Mouse (Mus musculus): ENCODE data around the gene Nt5c. TPM values are rescaled to one million over a fixed set of nuclear protein-coding genes. Genes with fewer than 3 reads are reported as not detected.

Nt5c gene
- polyA plus RNA-seq, 1 experiment from 2014 or later: 60.9 TPM

GRCm38 (mm10) chr11:115467217-115467618 is 24.4 kb downstream of the Nt5c start:
- Histone ChIP-seq H3K36me3 (ENCODE audit: control insufficient read depth, insufficient read depth, low read length) (no peaks in the 10 kb centered on the region; the same call in 1 of the 2 replicates), H3K27me3 (ENCODE audit: control insufficient read depth, insufficient read depth, low read length) (no peaks in the 10 kb centered on the region), H3K27ac (replicated peaks; ENCODE audit: low read depth, low read length) (no peak overlapping the region), H3K4me1 (ENCODE audit: control insufficient read depth, insufficient read depth, low read length) (0 out of 2 replicates have a peak, but pooled peaks cover 4% of the 10 kb centered on the region), H3K9me3 (ENCODE audit: control insufficient read depth, low read length) (no peaks in the 10 kb centered on the region), H3K4me3 (ENCODE audit: low read depth, low read length) (no peak overlapping the region), H3K9ac (ENCODE audit: low read length) (no peak overlapping the region), H3K4me2 (ENCODE audit: low read depth, severe bottlenecking) (no peak overlapping the region)
- DNase-seq (ENCODE audit: low spot score) (peak; percentile 42), ATAC-seq (ENCODE audit: insufficient number of reproducible peaks, low FRiP score, low TSS enrichment, low read depth) (peak; percentile 57; the same call in 1 of the 2 replicates)
- 2% methylated on average over 4 of the region's 4 CpGs for WGBS

- WGBS: 88% methylated on average over 8 of the region's 8 CpGs
- Histone ChIP-seq H3K4me3 (ENCODE audit: low read depth, low read length) (no peak overlapping the region), H3K9ac (ENCODE audit: low read length) (no peak overlapping the region), H3K4me2 (ENCODE audit: low read depth, severe bottlenecking) (no peak overlapping the region), H3K27me3 (ENCODE audit: control insufficient read depth, insufficient read depth, low read length) (no peaks in the 10 kb centered on the region), H3K4me1 (ENCODE audit: control insufficient read depth, insufficient read depth, low read length) (0 out of 2 replicates have a peak, but pooled peaks cover 4% of the 10 kb centered on the region), H3K27ac (replicated peaks; ENCODE audit: low read depth, low read length) (no peak overlapping the region), H3K36me3 (ENCODE audit: control insufficient read depth, insufficient read depth, low read length) (no peaks in the 10 kb centered on the region; the same call in 1 of the 2 replicates), H3K9me3 (ENCODE audit: control insufficient read depth, low read length) (no peaks in the 10 kb centered on the region)
- ATAC-seq (ENCODE audit: insufficient number of reproducible peaks, low FRiP score, low TSS enrichment, low read depth) (no peak), DNase-seq (ENCODE audit: low spot score) (no peak)
Observed at GRCm38 (mm10) chr11:115464851-115465250, 26.8 kb downstream of the Nt5c start.

- H3K27ac ChIP-seq (replicated peaks; ENCODE audit: low read depth, low read length): no peak overlapping the region
- no peak overlapping the region for H3K4me2 ChIP-seq (ENCODE audit: low read depth, severe bottlenecking)
- 62% methylated on average over 11 of the region's 11 CpGs for WGBS
- no peaks in the 10 kb centered on the region for H3K9me3 ChIP-seq (ENCODE audit: control insufficient read depth, low read length)
- no peak overlapping the region for H3K4me3 ChIP-seq (ENCODE audit: low read depth, low read length)
- ATAC-seq (ENCODE audit: insufficient number of reproducible peaks, low FRiP score, low TSS enrichment, low read depth) (no peak), DNase-seq (ENCODE audit: low spot score) (no peak)
- 0 out of 2 replicates have a peak, but pooled peaks cover 4% of the 10 kb centered on the region for H3K4me1 ChIP-seq (ENCODE audit: control insufficient read depth, insufficient read depth, low read length)
- H3K36me3 ChIP-seq (ENCODE audit: control insufficient read depth, insufficient read depth, low read length): no peaks in the 10 kb centered on the region; the same call in 1 of the 2 replicates
- no peak overlapping the region for H3K9ac ChIP-seq (ENCODE audit: low read length)
- H3K27me3 ChIP-seq (ENCODE audit: control insufficient read depth, insufficient read depth, low read length): no peaks in the 10 kb centered on the region
Observed at GRCm38 (mm10) chr11:115463397-115463796, 28.3 kb downstream of the Nt5c start.

- H3K4me1 ChIP-seq (ENCODE audit: control insufficient read depth, insufficient read depth, low read length): 0 out of 2 replicates have a peak, but pooled peaks cover 2% of the 10 kb centered on the region
- H3K9me3 ChIP-seq (ENCODE audit: control insufficient read depth, low read length): no peaks in the 10 kb centered on the region
- no peaks in the 10 kb centered on the region; the same call in 1 of the 2 replicates for H3K36me3 ChIP-seq (ENCODE audit: control insufficient read depth, insufficient read depth, low read length)
- DNase-seq (ENCODE audit: low spot score): no peak
- H3K9ac ChIP-seq (ENCODE audit: low read length): no peak within 1 kb of the TSS
- no peak for ATAC-seq (ENCODE audit: insufficient number of reproducible peaks, low FRiP score, low TSS enrichment, low read depth)
- H3K4me2 ChIP-seq (ENCODE audit: low read depth, severe bottlenecking): no peak within 1 kb of the TSS
- WGBS: 71% methylated on average over 16 of the region's 16 CpGs
- H3K27me3 ChIP-seq (ENCODE audit: control insufficient read depth, insufficient read depth, low read length): no peaks in the 10 kb centered on the region
- no peak within 1 kb of the TSS for H3K4me3 ChIP-seq (ENCODE audit: low read depth, low read length)
- H3K27ac ChIP-seq (replicated peaks; ENCODE audit: low read depth, low read length): no peak within 1 kb of the TSS
Observed at GRCm38 (mm10) chr11:115462243-115462891, 29.3 kb downstream of the Nt5c start, which contains the start of gene Slc16a5. Gene Slc16a5 (plus strand): TSS chr11:115462474.

GRCm38 (mm10) chr11:115461846-115462242 is 29.8 kb downstream of the Nt5c start:
- Histone ChIP-seq H3K27me3 (ENCODE audit: control insufficient read depth, insufficient read depth, low read length) (no peaks in the 10 kb centered on the region), H3K4me2 (ENCODE audit: low read depth, severe bottlenecking) (no peak overlapping the region), H3K4me1 (ENCODE audit: control insufficient read depth, insufficient read depth, low read length) (0 out of 2 replicates have a peak, but pooled peaks cover 2% of the 10 kb centered on the region), H3K4me3 (ENCODE audit: low read depth, low read length) (no peak overlapping the region), H3K9ac (ENCODE audit: low read length) (no peak overlapping the region), H3K27ac (replicated peaks; ENCODE audit: low read depth, low read length) (no peak overlapping the region), H3K9me3 (ENCODE audit: control insufficient read depth, low read length) (no peaks in the 10 kb centered on the region), H3K36me3 (ENCODE audit: control insufficient read depth, insufficient read depth, low read length) (no peaks in the 10 kb centered on the region; the same call in 1 of the 2 replicates)
- DNase-seq (ENCODE audit: low spot score) (no peak), ATAC-seq (ENCODE audit: insufficient number of reproducible peaks, low FRiP score, low TSS enrichment, low read depth) (no peak)
- 71% methylated on average over 5 of the region's 5 CpGs for WGBS

- 19% methylated on average over 8 of the region's 8 CpGs for WGBS
- ATAC-seq (ENCODE audit: insufficient number of reproducible peaks, low FRiP score, low TSS enrichment, low read depth): no peak
Observed at GRCm38 (mm10) chr11:115460976-115461375, 30.7 kb downstream of the Nt5c start.

GRCm38 (mm10) chr11:115457405-115457804 is 34.3 kb downstream of the Nt5c start:
- H3K4me1 ChIP-seq (ENCODE audit: control insufficient read depth, insufficient read depth, low read length): 0 out of 2 replicates have a peak, but pooled peaks cover 2% of the 10 kb centered on the region
- no peaks in the 10 kb centered on the region for H3K36me3 ChIP-seq (ENCODE audit: control insufficient read depth, insufficient read depth, low read length)
- no peak overlapping the region for H3K4me2 ChIP-seq (ENCODE audit: low read depth, severe bottlenecking)
- DNase-seq (ENCODE audit: low spot score) (no peak), ATAC-seq (ENCODE audit: insufficient number of reproducible peaks, low FRiP score, low TSS enrichment, low read depth) (no peak)
- no peak overlapping the region for H3K4me3 ChIP-seq (ENCODE audit: low read depth, low read length)
- 28% methylated on average over 6 of the region's 6 CpGs for WGBS
- H3K27me3 ChIP-seq (ENCODE audit: control insufficient read depth, insufficient read depth, low read length): no peaks in the 10 kb centered on the region
- no peak overlapping the region for H3K27ac ChIP-seq (replicated peaks; ENCODE audit: low read depth, low read length)
- H3K9me3 ChIP-seq (ENCODE audit: control insufficient read depth, low read length): no peaks in the 10 kb centered on the region
- H3K9ac ChIP-seq (ENCODE audit: low read length): no peak overlapping the region

More at GRCm38 (mm10) chr11:115460976-115461375, 30.7 kb downstream of the Nt5c start:
- H3K4me2 ChIP-seq (ENCODE audit: low read depth, severe bottlenecking): no peak overlapping the region
- no peak for DNase-seq (ENCODE audit: low spot score)
- no peaks in the 10 kb centered on the region for H3K9me3 ChIP-seq (ENCODE audit: control insufficient read depth, low read length)
- H3K4me3 ChIP-seq (ENCODE audit: low read depth, low read length): no peak overlapping the region
- no peaks in the 10 kb centered on the region for H3K27me3 ChIP-seq (ENCODE audit: control insufficient read depth, insufficient read depth, low read length)
- H3K27ac ChIP-seq (replicated peaks; ENCODE audit: low read depth, low read length): no peak overlapping the region
- H3K9ac ChIP-seq (ENCODE audit: low read length): no peak overlapping the region
- no peaks in the 10 kb centered on the region; the same call in 1 of the 2 replicates for H3K36me3 ChIP-seq (ENCODE audit: control insufficient read depth, insufficient read depth, low read length)
- 0 out of 2 replicates have a peak, but pooled peaks cover 2% of the 10 kb centered on the region for H3K4me1 ChIP-seq (ENCODE audit: control insufficient read depth, insufficient read depth, low read length)

GRCm38 (mm10) chr11:115456182-115456581 is 35.5 kb downstream of the Nt5c start:
- WGBS: 95% methylated on average over 5 of the region's 5 CpGs
- Histone ChIP-seq H3K4me3 (ENCODE audit: low read depth, low read length) (no peak overlapping the region), H3K4me2 (ENCODE audit: low read depth, severe bottlenecking) (no peak overlapping the region), H3K9ac (ENCODE audit: low read length) (no peak overlapping the region), H3K9me3 (ENCODE audit: control insufficient read depth, low read length) (no peaks in the 10 kb centered on the region), H3K36me3 (ENCODE audit: control insufficient read depth, insufficient read depth, low read length) (no peaks in the 10 kb centered on the region), H3K4me1 (ENCODE audit: control insufficient read depth, insufficient read depth, low read length) (0 out of 2 replicates have a peak, but pooled peaks cover 2% of the 10 kb centered on the region), H3K27ac (replicated peaks; ENCODE audit: low read depth, low read length) (no peak overlapping the region), H3K27me3 (ENCODE audit: control insufficient read depth, insufficient read depth, low read length) (no peaks in the 10 kb centered on the region)
- ATAC-seq (ENCODE audit: insufficient number of reproducible peaks, low FRiP score, low TSS enrichment, low read depth) (no peak), DNase-seq (ENCODE audit: low spot score) (no peak)
